Mouse (Mus musculus): ENCODE results near the gene Orai2. TPM values are rescaled to one million over a fixed set of nuclear protein-coding genes. Genes with fewer than 3 reads are reported as not detected.
"Not testable (repeated sequence)": the region's sequence is repeated elsewhere in the genome, so short reads cannot be mapped to it uniquely, and the experiment has no call there.

The Orai2 gene
- polyA plus RNA-seq, 1 experiment from 2014 or later: 67.8 TPM

DNA sequence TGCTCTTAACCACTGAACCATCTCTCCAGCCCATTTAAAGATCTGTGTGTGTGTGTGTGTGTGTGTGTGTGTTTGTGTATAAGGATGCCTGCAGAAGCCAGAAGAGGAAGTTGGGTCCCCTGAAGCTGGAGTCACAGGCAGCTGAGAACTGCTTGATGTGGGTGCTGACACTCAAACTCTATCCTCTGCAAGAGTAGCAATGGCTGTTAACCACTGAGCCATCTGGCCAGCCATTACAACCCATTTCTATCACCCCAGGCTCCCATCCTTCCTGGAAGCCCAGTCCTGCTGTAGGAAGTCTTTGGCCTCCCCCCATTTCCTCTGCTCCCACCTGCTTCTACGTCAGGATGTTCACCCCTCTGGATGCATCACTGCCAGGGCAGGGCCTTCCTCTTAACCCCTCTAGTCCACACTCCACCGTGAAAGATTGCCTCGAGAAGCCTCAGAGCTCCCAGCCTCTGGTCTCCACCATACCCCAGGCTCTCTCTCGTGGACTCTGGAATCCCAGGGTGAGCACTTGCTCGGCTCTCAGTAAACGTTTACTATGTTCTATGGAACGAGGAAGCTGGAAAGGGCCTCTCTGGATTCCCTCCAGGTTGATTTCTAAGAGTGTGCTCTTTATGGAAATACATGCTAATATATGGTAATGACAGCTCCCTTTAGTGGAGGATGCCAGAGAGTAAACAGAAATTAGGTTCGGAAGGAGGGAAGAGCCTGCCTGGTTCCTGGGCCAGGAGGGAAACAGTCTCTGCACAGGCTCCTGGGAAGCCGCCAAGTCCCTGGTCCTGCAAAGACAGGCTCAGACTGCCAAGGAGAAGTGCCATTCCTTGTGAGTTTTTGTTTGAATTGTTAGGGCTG, 3.3 kb upstream of the Orai2 start:
- peak; percentile 75 for DNase-seq (ENCODE audit: low spot score)

DNA sequence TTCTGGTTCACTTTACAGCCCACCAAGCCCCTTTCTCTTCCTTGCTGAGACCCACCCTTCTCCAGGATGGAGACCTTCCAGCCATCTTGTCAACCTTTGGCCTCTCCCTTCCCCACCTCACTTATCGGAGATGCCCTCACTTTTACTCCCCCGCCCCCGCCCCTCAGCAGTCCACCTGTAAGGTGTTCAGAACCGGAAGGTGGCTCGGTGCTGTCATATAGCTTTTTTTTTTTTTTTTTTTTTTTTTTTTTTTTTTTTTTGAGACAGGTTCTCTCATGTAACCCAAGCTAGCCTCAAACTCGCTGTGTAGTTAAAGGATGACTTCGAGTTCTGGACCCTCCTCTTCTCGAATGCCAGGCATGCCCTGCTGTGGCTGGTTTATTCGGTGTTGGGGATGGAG, 2.4 kb upstream of the Orai2 start:
- DNase-seq (ENCODE audit: low spot score): no peak

DNA sequence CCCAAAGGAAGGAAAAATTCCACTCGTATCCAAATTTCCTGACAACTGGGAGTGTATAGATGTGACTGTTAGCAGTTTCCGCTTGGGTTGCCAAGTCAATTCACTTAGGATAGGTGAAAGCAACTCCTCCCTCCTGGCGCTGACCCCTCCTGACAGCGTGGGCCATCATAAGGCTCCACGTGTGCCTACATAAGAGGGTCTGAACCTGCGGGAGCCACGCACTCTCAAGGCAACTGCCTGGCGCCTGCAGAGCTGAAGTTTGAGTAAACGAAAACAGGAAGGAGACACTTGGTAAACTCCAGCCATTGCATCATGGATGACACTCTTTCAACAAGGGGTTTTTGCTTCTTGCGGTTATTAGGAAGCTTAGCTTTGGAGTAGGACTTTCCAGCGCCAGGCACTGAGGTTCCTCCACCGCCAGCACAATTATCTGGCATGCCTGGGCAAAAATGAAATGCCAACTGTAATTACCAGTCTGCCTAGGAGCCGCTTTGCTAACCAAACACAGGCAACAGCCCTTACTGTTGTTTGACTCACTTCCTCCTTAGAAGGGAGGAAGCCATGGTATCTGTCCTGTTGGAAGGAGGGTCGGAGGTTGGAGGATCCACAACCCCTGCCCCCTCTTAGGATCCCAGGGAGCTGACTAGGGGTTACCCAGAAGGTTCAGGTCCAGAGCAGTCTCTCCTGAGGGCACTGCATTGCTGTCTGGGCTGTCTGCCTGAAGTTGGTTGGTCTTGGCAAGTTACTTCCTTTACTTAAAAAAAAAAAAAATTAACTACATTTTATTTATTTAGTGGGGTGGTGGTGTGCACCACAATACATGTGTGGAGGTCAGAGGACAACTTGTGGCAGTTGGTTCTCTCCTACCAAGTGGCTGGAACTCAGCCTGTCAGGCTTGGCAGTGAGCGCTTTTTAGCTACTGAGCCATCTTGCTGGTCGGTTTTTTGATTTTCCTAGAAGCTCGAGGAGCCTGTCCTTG, 1.1 kb upstream of the Orai2 start:
- DNase-seq (ENCODE audit: low spot score): peak; percentile 57

DNA sequence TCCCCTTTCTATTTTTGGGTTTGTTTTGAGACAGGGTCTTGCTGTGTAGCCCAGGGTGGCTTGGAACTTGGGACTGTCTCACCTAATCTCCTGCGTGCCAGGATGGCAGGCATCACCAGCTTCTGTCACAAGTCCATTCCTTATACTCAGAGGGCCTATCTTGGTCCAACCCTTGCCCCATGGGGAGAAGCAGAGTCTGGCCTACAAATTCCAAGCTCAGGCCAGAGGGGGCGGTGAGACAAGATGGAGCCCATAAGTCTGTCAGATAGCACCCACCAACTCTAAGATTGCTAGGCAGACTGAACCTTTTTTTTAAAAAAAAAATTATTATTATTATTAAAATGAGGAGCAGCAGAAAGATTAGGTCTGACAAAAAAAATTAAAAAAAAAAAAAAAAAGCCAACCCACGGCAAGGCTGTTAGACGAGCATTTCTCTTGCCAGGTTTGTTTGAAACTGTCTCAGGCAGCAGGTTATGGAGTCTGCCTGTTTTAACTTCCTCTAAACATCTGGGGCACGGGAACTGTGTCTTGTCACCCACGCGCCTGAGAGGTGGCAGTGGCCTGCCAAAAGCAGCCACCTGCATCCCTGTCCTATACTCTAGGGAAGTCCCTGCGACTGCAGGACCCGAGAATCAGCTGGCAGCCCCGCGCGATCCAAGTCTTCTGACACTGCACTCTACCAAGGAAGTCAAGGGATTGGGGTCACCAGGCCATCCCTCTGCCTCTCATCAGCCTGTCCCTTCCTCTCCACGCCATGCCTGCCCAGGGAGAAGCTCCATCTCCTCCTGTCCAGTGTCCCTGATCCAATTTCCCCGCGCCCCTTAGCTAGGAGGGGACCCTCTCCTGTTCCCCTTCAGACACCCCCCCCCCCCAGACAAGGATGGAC, 644 bp downstream of the Orai2 start:
- peak; percentile 77 for DNase-seq (ENCODE audit: low spot score)

DNA sequence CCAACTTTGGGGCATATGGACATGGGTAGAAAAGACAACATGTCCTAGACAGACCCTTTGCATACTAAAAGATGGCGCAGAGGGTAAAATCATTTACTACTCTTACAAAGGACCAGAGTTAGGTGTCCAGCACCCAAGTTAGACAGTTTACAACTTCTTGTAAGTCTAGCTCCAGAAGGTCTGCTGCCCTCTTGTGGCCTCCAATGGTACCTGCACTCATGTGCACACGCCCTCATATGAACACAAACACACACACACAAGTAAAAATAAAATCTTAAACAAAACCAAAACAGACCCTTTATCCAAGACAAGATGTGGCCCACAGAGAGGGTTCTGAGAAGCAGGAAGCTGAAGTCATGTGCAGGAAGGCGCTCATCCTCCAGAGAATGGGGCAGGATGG, 2.4 kb downstream of the Orai2 start:
- no peak for DNase-seq (ENCODE audit: low spot score)

DNA sequence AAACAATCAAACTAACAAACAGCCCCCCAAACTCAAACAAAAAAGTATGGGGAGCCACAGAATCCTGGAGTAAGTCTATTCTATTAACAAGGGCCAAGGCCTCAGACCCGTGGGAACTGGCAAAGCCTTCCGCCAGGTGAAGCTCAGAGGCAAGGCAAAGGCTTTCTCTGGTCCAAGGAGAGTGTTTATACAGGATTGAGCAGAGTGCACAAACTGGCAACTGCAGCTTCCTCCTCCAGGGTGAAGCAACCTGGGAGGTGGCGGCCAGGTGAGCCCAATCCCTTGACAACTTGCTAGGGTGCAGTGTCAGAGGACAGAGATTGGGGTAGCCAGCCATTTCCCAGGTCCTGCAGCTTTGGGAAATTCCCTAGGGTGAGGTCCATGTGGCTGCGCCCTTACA, 3.2 kb downstream of the Orai2 start:
- no peak for DNase-seq (ENCODE audit: low spot score)

DNA sequence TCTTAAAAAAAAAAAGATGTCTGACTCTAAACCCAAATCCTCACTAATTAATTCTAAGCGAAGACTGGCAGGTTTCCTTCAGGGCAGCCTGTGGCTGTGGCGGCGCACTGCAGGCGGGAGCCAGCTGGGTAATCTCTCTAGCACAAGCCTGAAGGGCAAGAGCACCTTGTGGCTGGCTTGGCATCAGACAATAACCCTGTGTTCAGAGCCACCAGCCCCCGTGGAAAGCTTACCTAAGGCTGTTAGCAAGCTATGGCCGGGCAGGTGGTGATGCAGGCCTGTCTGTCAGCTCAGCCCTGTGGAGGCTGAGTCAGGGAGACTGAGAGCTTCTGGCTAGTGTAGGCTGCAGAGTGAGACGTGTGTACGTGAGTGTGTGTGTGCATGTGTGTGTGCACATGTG, 5.3 kb downstream of the Orai2 start:
- no peak for DNase-seq (ENCODE audit: low spot score)

DNA sequence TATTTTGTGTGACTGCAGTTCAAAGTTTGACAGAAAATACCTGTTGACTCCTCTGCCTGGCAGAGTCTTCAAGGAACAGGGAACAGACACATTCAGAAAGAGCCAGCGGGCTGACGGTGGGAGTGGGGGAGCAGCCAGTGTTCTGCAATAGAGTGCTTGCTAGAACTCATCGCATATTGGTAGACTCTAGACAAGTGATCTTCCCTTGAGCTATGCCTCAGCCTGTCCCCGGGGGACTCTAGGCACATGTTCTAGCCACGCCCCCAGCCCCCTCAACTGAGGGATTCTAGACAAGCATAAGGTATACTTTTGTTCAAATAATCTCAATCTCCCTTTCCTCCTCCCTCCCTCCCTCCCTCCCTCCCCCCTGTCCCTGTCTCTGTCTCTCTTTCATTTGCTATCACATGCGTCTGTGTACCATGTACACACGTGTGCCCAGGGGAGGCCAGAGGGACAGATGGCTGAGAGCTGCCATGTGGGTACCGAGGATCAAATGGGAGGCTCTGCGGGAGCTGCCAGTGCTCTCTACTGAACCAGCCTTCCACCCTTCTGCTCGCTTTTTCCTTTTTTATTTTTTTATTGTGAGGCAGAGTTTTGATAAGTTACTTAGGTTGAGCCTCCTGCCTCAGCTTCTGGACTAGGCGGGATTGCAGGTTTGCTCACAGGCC, 6.6 kb downstream of the Orai2 start:
- no peak for DNase-seq (ENCODE audit: low spot score)

DNA sequence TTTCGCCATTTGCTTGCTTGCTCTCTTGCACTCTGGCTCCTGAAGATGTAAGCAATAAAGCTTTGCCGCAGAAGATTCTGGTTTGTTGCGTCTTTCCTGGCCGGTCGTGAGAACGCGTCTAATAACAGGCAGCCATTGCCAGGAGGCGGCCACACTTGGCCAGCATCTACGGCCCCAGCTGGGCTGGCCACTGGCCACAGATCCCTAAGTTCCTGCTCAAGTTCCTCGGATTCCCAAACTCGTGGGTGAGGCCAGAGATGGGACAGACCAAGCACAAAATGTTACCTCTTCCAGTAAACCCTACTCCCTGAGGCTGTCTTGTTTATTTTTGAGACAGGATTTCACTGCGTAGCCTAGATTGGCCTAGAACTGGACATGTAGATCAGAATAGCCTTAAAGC, 10.4 kb downstream of the Orai2 start:
- not testable (repeated sequence) for DNase-seq (ENCODE audit: low spot score)

DNA sequence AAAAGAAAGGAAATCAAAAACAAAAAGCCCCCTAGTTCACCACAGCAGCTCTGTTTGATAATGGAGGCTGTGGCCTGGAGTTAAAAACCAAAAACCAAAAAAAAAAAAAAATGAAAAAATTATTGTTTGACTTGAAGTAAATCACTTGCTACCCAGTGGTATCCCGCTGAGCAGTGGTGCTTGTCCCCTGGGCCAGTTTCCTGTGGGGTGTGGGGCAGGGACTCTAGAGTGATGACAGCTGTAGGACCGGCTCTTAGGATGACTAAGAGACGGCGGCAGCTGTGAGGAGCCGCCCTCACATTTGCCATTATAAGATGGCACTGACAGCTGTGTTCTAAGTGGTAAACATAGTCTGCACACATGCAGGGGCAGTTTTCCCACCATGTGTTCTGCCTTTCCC, 15.1 kb downstream of the Orai2 start:
- DNase-seq (ENCODE audit: low spot score): no peak

DNA sequence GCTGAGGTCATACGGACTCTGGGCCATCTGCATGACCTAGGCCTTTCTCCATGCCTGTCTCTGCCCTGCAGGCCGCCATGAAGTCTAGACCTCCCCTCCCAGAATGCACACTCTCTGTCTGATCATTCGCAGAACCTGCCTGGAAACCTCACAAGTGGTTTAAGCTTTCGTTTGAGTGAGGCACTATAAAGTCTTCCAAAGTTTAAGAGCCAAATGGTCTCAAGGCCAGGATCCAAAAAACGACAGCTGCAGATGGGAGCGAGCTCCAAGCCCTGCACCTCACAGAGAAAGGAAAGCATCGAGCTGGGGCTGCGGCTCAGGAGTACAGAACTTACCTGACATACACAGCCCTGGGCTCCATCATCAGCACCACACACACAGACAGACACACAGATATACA, 18.1 kb downstream of the Orai2 start:
- no peak for DNase-seq (ENCODE audit: low spot score)

DNA sequence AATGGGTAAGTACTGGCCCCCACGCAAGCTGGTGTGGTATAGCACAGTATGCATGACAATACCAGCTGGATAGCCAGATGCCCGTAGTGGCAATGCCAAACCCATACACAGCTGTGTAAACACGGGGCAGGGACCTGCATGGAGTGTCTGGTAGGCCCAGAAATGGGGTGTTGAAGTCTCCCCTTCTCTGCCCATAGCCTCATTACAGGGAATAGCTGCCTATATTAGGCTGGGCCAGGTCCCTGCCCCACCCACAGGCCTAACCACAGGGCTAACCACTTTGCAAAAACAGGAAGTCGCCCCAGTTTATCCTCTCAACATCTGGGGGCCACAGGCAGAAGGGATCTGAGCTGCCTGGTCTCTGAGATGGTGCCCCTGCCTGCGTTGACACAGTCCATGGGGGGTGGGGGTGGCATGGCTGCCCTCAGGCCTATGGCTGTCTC, 21.4 kb downstream of the Orai2 start:
- DNase-seq (ENCODE audit: low spot score): peak; percentile 63

DNA sequence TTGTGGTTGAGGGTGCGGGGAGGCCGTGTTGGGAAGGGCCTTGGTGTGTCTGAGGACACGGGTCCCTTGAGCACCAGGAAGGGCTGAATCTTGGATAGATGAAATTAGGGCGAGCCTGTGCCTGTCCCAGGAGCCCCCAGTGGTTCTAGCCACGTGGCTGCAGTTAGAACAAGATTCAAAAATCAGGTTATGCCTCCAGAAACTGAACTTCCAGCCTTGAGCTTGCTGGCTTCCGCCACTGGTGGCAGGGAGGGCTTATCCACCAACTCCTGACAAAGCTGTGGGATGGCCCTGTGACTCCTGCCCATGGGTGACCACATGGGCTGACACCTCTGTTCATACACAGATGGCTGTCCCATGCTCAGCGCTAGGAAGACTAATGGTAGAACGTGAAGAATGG, 22.8 kb downstream of the Orai2 start:
- DNase-seq (ENCODE audit: low spot score): no peak

DNA sequence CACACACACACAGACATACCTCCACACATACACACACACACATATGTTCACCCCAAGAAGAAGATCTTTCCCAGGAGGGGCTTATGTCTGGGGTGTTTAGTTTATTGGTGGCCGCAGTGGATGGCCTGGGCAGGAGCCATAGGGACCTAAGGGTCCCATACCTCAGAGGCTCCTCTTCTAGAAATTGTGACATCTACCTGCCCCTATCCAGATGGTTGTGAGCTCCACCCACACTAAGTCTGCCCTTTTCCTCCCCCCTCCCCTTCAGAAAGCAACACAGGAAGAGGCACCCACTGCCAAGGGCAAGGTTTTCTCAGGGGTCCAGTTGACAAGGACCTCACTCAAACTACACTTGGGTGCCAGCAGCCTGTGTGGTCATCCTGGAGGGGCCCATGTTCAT, 23.6 kb downstream of the Orai2 start:
- peak; percentile 71 for DNase-seq (ENCODE audit: low spot score)

DNA sequence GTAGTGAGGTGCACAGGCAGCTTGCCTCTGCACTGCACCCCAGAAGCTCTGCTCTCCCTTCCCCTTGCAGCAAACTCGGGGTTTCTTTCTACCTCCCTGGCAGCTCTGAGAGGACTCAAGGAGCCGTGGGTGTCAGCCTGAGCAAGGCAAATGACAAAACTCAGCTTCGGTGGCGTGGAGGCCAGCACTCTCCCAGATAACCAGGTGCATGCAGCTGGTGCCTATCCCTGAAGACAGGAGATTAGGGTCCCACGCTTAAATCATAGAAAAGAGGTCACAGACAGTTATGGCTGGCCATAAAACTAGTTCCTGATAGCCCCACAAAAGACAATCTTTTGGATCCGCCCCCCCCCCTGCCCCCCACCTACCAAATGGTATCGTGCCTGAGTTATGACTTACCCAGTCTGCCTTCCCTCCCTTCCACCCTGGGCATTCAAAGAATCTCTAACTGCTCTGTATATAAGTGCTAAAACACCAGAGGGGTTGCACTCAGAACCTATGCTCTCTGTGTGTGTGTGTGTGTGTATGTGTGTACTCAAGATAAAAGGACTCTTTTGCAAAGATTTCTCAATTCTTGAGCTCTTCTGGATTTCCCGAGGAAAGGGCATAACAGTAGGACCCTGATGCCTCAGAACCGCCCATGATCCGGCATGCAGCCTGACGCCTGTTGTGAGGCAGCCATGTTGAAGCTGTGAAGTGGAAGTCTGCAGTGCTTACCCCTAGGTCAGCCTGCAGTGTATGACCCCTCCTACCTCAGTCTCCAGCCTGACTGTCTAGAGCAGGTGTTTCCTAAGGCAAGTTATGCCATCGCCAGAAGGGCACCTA, 25.7 kb downstream of the Orai2 start:
- no peak for DNase-seq (ENCODE audit: low spot score)

DNA sequence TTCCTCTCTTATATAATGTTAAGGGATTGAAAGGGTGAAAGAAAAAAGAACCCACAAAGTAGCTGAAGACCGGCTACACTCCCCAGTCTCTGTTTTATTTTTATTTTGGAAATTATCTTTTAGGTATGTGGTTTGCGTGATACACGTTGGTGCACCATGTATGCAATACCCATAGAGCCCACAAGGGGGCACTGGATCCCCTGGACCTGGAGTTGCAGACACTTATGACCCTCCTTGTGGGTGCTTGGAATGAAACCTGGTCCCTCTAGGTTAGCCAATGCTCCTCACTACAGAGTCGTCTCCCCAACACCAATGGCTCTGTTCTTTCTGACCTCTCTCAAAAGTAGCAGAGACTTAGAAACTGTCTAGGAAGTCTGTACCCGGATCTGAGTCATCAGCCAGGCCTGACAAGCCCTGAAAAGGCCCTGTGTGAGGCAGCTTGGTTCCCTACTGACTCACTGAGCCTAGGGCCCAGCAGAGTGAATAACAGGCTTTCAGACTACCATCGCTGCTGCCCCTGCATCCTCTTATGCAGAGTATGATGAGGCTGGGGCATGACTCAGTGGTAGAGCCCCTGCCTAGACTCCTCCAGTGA, 27.3 kb downstream of the Orai2 start:
- DNase-seq (ENCODE audit: low spot score): no peak

DNA sequence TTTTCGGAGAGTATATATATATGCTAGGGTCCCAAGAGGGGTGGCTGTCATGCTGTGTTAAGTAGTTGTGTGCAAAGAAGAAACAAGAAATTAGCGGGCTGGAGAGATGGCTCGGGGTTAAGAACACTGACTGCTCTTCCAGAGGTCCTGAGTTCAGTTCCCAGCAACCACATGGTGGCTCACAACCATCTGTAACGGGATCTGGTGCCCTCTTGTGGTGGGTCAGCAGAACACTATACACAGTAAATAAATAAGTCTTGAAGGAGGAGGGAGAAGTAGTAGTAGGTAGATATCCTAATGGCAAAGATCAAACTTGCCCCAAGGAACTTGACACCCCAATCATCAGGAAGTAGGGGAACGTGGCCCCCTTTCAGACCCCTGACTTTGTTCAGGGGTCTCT, 27.8 kb downstream of the Orai2 start:
- DNase-seq (ENCODE audit: low spot score): no peak

DNA sequence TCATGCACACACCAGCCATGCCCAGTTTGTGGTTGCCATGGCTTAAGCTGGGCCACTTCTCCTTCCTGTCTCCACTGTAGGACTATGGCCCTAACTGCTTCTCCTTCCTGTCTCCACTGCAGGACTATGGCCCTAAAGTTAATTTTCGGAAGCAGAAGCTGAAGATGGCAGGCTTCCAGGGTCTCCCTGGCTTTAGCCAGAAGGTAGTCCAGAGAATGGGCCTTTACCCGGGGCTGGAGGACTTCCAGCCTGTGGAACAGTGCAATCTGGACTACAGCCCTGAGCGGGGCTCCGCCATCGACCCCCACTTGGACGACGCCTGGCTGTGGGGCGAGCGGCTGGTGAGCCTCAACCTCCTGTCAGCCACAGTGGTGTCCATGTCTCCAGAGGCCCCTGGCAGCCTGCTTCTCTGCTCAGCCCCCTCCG, 30.4 kb downstream of the Orai2 start:
- DNase-seq (ENCODE audit: low spot score): no peak

DNA sequence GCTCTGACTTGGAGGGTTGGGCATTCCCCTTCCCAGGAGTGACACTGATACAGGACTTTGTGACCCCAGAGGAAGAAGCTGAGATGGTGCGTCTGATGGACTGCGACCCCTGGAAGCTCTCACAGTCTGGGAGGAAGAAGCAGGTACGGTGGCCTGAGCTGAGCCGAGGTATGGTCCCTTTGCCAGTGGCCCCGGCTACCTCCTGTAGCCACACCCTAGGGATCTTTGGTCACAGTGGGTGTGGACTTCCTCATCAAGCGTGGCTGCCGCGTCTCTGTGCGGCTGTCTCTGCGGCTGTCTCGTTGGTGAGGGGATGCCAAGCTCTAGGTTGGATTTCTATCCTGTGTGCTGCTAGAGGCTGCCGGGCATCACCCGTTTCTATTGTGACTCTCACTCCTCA, 31.1 kb downstream of the Orai2 start:
- no peak for DNase-seq (ENCODE audit: low spot score)
